Mouse (Mus musculus) embryonic fibroblast, embryonic 13.5 days (primary cell): ENCODE data around the gene Atxn7l3. TPM values are rescaled to one million over a fixed set of nuclear protein-coding genes. Genes with fewer than 3 reads are reported as not detected.

Source experiments
- H3K27ac ChIP-seq: 2 replicates; pipeline ENCODE4 v1.5.1; 2012; ENCODE audit warnings: low read length, control low read depth, inconsistent platforms; ENCODE audit not compliant: insufficient read depth
- H3K4me1 ChIP-seq: 2 replicates; pipeline ENCODE4 v1.6.1; 2011; ENCODE audit warnings: low read length; ENCODE audit not compliant: control insufficient read depth, insufficient read depth
- H3K4me3 ChIP-seq: 2 replicates; pipeline ENCODE4 v1.5.1; 2011; ENCODE audit warnings: mild to moderate bottlenecking, control low read depth, low read length; ENCODE audit not compliant: insufficient read depth
- CTCF ChIP-seq: IDR thresholded peaks from 2 replicates; pipeline ENCODE4 v1.5.1; 2011; ENCODE audit warnings: mild to moderate bottlenecking, control low read depth, low read length, moderate library complexity, borderline replicate concordance; ENCODE audit not compliant: insufficient read depth
- POLR2A ChIP-seq: IDR thresholded peaks from 2 replicates; pipeline ENCODE4 v1.6.1; 2011; ENCODE audit warnings: low read depth, mild to moderate bottlenecking, control low read depth, low read length, moderate library complexity
- polyA plus RNA-seq: library from polyadenylated mRNA; stranded (reverse); fragments of >200 nt; gene quantifications from 2 replicates; pipeline ENCODE4 v1.2.4, GENCODE M21; 2011; ENCODE audit warnings: low read depth; ENCODE audit not compliant: missing spikeins, insufficient read length

The Atxn7l3 gene
- polyA plus RNA-seq, 1 experiment, result 55.6 TPM

DNA sequence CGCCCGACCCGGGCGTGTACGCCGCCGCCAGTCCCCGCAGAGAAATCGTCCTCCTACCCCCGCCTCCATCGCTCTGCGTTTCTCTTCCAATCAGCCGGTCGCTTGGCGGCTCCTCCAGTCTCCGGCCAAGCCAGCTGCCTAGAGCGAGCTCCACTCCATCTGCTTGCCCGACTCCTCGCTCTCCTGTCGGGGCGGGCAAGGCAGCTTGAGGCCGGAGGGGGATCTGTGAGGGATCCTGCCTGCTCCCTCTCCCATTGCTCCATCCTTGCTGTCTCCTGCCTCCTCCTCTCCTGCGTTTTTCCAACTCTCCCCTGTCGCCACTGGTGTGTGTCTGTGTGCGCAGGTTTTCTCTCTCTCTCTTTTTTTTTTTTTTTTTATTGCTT lies 23.0 kb upstream of the Atxn7l3 start, which contains the start of gene Ubtf:
TSS of gene Ubtf (minus strand) at position 333 of the 383 bp plus-strand sequence.
- TF ChIP-seq CTCF (no peak), POLR2A (peak; percentile 67; the same call in 1 of the 2 replicates)
- H3K4me3 ChIP-seq, result peak within 1 kb of the TSS; percentile 98
- peak within 1 kb of the TSS; percentile 90 for H3K27ac ChIP-seq
- peaks cover 8% of the 10 kb centered on the region for H3K4me1 ChIP-seq

DNA sequence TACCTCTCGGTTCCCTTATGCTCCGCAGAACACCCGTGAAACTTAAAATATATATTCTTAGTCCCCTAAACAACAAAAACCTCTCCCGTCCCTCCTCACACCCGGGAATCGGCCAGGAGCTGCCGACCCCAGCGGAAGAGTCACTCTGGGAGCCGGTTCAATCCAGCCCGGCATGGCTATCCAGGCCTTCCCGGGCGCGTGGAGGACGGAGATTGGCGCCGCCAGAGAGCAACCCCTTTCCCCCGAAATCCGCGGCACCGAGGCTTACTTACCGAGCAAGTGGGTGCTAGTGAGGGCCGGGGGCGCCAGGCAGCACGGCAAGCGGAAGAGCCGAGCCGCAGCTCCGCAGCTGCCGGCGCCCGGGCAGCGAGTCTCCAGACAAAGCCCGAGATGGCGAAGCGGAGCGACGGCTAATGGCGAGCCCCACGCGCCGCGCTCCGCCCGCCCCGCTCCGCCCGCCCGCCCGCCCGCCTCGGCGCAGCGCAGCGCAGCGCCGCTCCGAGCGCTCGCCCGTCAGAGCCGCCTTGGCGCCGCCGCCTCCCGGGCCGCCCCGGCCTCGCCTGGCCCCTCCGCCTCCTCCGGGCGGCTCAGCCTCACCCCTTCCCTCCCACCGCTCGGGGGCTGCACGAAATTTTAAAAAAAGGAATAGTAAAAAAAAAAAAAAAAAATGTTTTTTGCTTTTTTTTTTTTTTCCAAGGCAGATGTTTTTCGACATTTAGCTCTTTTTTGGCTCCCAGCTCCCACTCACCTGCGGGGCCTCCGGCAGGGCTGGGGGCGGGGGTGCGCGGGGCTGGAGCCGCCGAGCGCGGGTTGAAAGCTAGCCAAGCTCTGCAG lies 22.4 kb upstream of the Atxn7l3 start:
- H3K4me1 ChIP-seq, result peaks cover 8% of the 10 kb centered on the region
- H3K4me3 ChIP-seq, result peak overlapping the region; percentile 98
- TF ChIP-seq POLR2A (peak; percentile 48), CTCF (no peak)
- H3K27ac ChIP-seq, result peak overlapping the region; percentile 90

DNA sequence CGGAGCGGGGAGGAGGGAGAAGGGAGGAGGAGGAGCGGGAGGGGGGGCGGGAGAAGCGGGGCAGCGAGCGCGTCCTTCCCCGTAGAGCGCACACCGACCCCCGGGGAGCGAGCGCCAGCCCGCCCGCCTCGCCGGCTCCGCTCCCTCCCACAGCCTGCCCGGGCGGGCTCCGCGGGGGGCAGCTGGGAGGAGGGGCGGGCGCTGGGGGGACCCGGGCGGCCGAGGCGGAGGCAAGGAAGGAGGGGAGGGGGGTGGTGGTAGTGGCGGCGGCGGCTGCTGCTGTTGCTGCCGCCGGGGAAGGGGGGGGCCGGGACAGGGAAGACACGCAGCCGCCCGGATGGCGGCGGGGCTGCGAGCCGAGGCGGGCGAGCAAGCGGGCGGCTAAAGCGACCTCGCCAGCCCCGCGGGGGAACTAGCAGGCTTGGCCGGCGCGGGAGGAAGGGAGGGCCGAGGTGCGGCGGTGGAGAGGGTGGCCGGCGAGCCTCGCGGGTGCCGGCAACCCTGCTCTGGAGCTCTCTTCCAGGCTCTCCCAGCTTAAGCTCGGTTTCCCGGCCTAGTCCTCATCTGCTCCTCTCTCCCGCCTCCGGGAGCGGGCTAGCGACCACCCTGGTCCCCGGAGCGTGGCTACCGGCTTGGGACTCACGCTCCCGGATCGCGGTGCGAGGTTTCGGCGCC lies 21.6 kb upstream of the Atxn7l3 start:
- Histone ChIP-seq H3K27ac (peak overlapping the region; percentile 90), H3K4me1 (peaks cover 8% of the 10 kb centered on the region), H3K4me3 (peak overlapping the region; percentile 98)
- no peak for TF ChIP-seq POLR2A
- TF ChIP-seq CTCF, result no peak

DNA sequence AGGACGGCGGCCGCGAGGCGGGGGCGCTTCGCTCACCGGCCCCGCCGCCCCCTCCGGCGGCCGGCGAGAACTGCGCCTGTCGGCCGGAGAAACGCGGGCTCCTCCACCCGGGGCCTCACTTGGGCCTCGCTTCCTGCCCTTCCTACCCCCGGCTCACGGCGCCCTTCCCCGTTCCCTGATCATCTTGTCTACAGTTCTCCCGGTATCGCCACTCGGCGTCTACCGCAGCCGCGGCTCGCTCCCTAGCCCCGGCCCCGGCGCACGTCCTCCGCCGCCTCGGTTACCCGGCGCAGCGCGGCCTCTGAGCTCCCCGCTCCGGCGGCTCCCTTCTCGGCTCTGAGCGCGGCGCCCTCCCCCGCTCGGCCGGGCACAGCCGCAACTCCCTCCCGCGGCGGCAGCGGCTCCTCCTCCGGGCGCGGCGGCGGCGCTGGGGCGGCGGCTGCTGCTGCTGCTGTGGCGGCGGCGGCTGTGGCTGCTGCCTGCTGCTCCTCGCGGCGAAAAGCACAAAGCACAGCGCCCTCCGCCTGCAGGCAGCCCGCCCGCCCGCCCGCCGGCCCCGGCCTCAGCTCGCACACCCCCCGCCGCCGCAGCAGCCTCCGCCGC lies 21.0 kb upstream of the Atxn7l3 start:
- H3K4me3 ChIP-seq, result peak overlapping the region; percentile 72
- TF ChIP-seq CTCF (no peak), POLR2A (0 out of 2 replicates have a peak, but pooled peaks have one; percentile 11)
- H3K4me1 ChIP-seq, result peaks cover 8% of the 10 kb centered on the region
- H3K27ac ChIP-seq, result peak overlapping the region; percentile 92

DNA sequence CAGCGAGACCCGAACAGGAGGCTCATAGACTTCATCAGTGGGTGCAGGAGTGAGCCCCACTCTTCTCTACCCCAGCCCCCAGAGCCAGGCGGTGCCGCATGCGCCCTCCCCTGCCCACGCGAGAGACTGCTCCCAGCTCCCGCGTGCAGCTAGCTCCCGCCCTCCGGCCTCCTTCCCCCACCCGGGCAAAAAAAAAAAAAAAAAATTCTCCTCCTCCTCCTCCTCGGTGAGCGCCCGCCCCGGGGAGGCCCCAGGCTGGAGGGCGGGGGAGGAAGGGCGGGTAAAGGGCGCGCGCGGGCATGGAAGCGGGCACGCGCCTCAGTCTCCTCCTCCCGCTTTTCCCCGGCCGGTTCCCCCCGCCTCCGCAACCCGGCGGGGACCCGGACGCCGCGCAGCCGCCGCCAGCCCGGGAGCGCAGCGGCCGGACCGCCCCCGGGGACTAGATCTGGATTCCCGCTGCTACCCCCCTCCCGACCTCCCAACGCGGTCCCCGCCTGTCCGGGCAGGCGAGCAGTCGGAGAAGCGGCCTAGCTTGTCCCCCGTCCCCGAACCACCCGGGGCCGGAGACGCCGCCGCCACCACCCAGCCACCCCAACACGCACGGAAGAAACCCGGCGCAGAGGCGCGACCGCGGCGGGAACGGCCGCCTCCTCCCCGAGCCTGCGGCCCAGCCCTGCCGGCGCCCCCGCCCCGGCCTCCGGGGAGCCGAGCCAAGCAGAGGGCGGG lies 20.3 kb upstream of the Atxn7l3 start:
- Histone ChIP-seq H3K27ac (peak overlapping the region; percentile 92), H3K4me3 (peak overlapping the region; percentile 77), H3K4me1 (peaks cover 8% of the 10 kb centered on the region)
- TF ChIP-seq CTCF (no peak), POLR2A (peak; percentile 34)

DNA sequence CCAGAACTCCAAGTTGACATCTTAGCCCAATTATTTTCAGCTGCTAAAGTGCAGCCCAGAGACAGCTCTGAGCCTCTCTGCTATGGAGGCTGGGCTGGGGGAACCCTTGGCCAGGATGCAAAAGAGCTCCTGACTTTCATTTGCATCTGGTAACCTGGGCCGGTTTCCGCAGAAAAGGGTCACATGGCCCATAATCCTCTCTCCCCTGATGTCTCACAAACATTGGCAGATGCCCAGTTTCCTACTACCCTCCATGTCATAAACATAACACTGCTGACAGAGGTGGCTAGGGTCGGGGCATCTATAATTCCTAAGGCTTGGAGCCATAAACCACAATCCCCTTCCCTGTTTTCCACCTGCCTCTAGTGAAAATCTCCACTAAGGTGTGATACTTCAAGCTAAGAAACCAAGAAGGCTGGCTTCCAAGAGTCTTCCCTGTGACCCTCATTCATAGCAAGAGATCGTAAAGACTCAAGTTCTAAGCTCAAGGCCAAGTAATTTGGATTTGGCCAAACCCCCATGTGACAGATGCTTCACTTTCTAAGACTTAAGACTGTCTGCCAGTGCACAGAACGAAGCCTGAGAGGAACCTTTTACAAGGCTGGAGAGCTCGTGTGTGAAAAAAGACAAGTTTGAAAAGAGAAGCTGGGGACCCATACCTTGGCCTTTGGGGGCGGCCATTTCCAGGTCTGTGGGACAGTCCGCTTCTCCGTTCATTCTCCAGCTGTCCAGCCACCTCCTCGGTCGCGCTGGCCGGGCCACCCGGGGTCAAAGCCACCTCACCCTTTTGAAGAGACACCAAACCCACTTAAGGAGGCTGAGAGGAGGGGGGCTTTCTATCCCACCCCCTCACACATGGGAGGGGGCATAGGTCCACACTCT lies 19.5 kb upstream of the Atxn7l3 start:
- H3K4me3 ChIP-seq, result peak overlapping the region; percentile 77
- H3K27ac ChIP-seq, result peak overlapping the region; percentile 51
- TF ChIP-seq CTCF (no peak), POLR2A (no peak)
- peaks cover 8% of the 10 kb centered on the region for H3K4me1 ChIP-seq

DNA sequence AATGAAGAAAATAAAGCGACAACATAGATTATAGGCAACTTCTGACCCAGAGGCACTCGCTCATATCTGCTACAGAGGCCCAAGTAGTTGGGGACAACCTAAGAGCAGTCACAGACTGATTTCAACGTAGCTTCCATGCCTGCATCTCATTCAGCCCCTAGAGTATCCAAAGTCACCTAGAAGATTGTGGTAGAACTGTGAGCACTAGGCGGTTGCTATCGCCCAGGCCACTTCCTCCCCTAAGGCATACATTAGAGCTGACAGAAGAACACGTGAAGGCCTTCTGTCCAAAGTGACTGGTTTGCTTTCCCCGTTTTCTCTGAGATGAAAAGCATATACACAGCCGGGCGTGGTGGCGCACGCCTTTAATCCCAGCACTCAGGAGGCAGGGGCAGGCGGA lies 17.9 kb upstream of the Atxn7l3 start:
- H3K27ac ChIP-seq, result no peak overlapping the region
- peaks cover 17% of the 10 kb centered on the region for H3K4me1 ChIP-seq
- no peak for TF ChIP-seq CTCF
- TF ChIP-seq POLR2A, result no peak
- H3K4me3 ChIP-seq, result no peak overlapping the region

DNA sequence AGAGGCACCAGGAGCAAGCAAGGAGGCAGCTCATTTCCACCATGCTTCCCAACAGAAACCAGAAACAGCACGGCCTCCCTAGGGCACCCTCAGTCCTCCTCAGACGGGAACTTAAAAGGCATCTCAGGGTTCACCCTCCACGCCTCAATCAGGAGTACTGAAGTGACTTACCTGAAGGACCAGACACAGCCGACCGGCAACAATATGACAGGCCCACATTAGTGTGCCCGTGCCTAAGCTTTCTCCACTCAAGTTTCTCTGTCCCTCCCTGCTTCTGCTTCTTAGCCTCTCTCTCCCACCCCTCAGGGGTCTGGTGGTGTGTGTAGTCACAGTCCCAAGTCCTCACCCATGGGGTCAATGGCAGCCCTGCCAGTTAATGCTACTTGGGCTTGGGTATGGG lies 16.2 kb upstream of the Atxn7l3 start:
- no peak for TF ChIP-seq CTCF
- no peak for TF ChIP-seq POLR2A
- Histone ChIP-seq H3K27ac (no peak overlapping the region), H3K4me3 (no peak overlapping the region), H3K4me1 (peaks cover 17% of the 10 kb centered on the region)
